Mouse (Mus musculus) T-helper 17 cell (primary cell): ENCODE measurements around the gene Atf2.

Source experiments
- in situ Hi-C, 2 experiments: fragments of 300-600 bp; cut with MboI, MseI; formaldehyde crosslinking; loops; 1 replicate in 1 of 2; 2 replicates in 1 of 2; pipeline ENCODE4 v1.15.1; 2025; ENCODE audit warnings: high pct_unique_total_duplicates in 2 of 2

Atf2 gene

GRCm38 (mm10) chr2:73779016-73779595 is 113.3 kb downstream of the Atf2 start:
- in situ Hi-C loops = no loop called here

GRCm38 (mm10) chr2:73776936-73777335 is 115.5 kb downstream of the Atf2 start:
- in situ Hi-C loops = no loop called here

- in situ Hi-C loops = no loop called here
Measured at GRCm38 (mm10) chr2:73775683-73776310, 116.6 kb downstream of the Atf2 start.

DNA sequence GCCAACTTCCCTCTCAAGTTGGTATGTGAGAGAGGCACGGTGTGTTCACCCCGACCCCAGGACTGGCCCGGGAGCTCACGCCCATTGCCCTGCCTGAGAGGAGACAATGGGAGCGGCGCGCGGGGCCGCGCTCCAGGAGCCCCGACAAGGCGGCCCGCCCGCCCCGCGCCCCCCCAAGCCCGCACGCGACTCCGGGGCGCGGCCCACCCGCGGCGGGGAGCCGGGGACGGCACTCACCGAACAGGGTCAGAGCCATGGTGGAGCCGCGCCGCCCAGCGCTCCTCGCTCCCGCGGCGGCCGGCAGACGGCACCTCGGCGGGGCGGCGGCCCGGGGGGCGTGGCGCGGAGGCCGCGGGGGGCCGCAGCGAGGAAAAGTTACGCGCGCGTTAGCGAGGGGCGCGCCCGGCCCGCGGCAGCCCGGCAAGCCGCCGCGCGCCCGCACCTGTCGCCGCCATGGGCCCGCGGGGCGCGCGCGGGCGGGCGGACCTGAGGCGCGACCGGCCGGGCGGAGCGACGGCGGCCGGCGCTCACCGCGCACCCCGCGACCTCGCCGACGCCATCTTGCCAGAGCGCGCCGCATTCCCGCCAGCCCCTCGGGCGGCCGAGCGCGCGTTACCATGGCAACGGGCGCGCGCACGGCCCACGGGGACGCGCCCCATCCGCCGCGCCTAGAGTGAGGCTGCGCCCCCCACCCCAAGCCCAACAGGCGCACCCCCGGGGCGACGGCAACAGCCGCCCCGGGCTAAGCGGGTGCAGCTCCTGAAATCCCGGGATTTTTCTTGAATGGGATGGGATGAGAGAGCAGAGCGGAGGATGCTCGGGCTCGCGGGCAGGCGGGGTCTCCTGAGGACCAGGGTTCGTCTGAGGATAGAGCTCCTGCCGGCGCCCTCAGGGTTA is 117.4 kb downstream of the Atf2 start, which contains the start of gene Chn1:
Gene Chn1 (minus strand): TSS at position 561 of the 897 bp plus-strand sequence.
- in situ Hi-C loops = no loop called here

DNA sequence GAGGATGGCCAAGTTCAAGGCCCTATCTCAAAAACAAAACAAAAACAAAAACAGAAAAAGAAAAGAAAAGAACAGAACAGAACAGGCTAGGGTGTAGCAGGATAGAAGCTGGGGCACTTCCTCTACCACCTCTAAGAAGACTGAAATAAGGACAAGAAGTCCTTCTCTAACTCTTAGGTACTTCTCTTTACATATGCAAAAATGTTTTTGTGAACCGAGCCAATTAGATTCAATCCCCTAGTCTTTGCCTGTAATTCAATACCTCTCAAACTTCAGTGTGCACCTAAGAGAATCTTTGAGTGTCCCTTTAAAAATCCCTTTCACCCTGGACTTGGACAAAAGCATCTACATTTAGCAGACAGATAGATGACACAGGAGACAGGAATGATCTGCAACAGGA is 119.5 kb downstream of the Atf2 start:
- in situ Hi-C loops = no loop called here

- in situ Hi-C loops = no loop called here
Measured at GRCm38 (mm10) chr2:73768669-73769068, 123.8 kb downstream of the Atf2 start.
